In the genomic region with DNA sequence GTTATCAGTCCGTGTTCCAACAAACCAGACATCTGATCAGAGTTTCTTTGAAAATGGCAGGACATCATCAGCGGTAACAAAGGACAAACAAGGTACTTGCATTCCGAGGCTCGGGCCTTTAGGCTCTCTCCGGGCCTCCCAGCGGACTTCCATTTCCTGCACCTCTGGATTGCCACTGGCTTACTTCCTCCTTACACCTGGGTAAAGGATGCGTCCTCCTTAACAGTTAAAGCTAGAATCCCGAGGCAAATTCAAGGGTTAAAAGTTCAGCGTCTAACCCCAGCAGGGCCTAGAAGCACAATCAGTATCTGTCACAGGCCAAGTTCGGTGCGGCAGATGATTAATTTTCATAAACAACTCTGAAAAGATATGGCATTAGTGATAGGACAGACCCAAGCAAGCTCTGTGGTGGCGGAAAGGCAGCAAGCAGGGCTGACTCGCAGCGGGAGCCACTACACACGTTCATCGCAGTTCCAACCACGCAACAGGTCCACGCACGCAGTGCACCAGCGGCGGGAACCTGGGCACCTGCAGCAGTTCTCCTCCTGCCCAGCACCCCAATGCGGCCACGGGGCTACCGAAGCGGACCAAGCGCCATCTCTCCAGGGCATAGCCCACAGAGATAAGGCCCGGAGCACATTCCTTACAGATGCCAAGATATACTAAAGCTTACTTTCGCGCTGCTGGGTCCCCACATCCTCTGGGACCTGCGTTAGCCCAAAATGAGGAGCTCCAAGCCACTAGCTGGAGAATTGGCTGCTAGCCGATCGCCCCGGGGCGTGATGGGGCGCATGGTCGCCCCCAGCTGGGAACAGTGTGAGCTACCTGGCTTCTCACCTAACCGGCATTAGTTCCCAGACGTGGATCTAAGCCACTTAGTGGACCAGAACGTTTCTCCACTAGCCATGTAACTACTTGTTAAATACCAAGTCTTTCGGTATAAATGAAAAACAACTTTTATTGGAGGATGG, we compare ENCODE assay signal across 9 mouse cellular contexts. TPM values are rescaled to one million over a fixed set of nuclear protein-coding genes. Genes with fewer than 3 reads are reported as not detected.
DNase-seq lines count a peak whose midpoint lies in the region; ATAC-seq lines count a peak whose summit lies in the region.
"Had no signal": no experiment of that assay in that cellular context is flagged by ENCODE, and none has a peak within 500 bp of the region (broad histone marks: within the 10 kb centered on the region; RNA-seq: fewer than 3 reads in every experiment).

No protein-coding gene starts in this region.

- H3K9ac ChIP-seq in forebrain, embryonic 14.5 days (ENCODE audit: low read length) = peak overlapping the region; percentile 81
- peak overlapping the region; percentile 76 for H3K9ac ChIP-seq in hindbrain, embryonic 14.5 days
- peak overlapping the region; percentile 83 for H3K9ac ChIP-seq in limb, embryonic 13.5 days
- peak overlapping the region; percentile 71 for H3K9ac ChIP-seq in midbrain, embryonic 12.5 days (replicated peaks)

- peaks cover 16% of the 10 kb centered on the region for H3K4me1 ChIP-seq in forebrain, embryonic 14.5 days (ENCODE audit: control insufficient read depth, insufficient read depth, low read length)
- H3K4me1 ChIP-seq in hindbrain, embryonic 14.5 days (replicated peaks; ENCODE audit: control insufficient read depth, insufficient read depth, low read length) = peaks cover 15% of the 10 kb centered on the region
- H3K4me1 ChIP-seq in limb, embryonic 13.5 days = peaks cover 29% of the 10 kb centered on the region
- H3K4me1 ChIP-seq in midbrain, embryonic 12.5 days = peaks cover 25% of the 10 kb centered on the region

- H3K9me3 ChIP-seq in forebrain, embryonic 14.5 days (replicated peaks; ENCODE audit: control insufficient read depth, low read length) = no peaks in the 10 kb centered on the region
- no peaks in the 10 kb centered on the region for H3K9me3 ChIP-seq in hindbrain, embryonic 14.5 days (ENCODE audit: control insufficient read depth, low read length)
- no peaks in the 10 kb centered on the region for H3K9me3 ChIP-seq in limb, embryonic 13.5 days
- H3K9me3 ChIP-seq in midbrain, embryonic 12.5 days = no peaks in the 10 kb centered on the region

- WGBS in forebrain, embryonic 14.5 days = under 1% methylated on average over 40 of the region's 40 CpGs
- under 1% methylated on average over 40 of the region's 40 CpGs for WGBS in hindbrain, embryonic 14.5 days
- WGBS in limb, embryonic 13.5 days = 1% methylated on average over 40 of the region's 40 CpGs
- WGBS in midbrain, embryonic 12.5 days = 1% methylated on average over 40 of the region's 40 CpGs

- peak overlapping the region; percentile 77 for H3K4me3 ChIP-seq in forebrain, embryonic 14.5 days (ENCODE audit: low read depth, low read length)
- peak overlapping the region; percentile 90 for H3K4me3 ChIP-seq in hindbrain, embryonic 14.5 days (replicated peaks; ENCODE audit: low read length)
- H3K4me3 ChIP-seq in limb, embryonic 13.5 days = peak overlapping the region; percentile 74
- peak overlapping the region; percentile 81 for H3K4me3 ChIP-seq in midbrain, embryonic 12.5 days

- DNase-seq in adrenal gland, adult 18-20 months (ENCODE audit: low spot score in 2 of 2) = peak; percentile 35 to 42
- no peak for DNase-seq in adrenal gland, postnatal 4 days (ENCODE audit: low spot score in 2 of 2)
- peak; percentile 32 for DNase-seq in c-Kit-positive CD71-positive TER-119-negative erythroid progenitor cells, embryonic 14.5 days (ENCODE audit: low read depth)
- DNase-seq in forebrain, embryonic 14.5 days (ENCODE audit: low spot score) = peak; percentile 46
- DNase-seq in hindbrain, embryonic 14.5 days (ENCODE audit: low spot score) = no peak
- DNase-seq in spleen, postnatal 36 days (ENCODE audit: low spot score in 2 of 2) = peak; percentile 31 to 40

- ATAC-seq in forebrain, embryonic 14.5 days = peak; percentile 45
- peak; percentile 25 for ATAC-seq in hindbrain, embryonic 14.5 days (ENCODE audit: low FRiP score)
- peak; percentile 6 for ATAC-seq in limb, embryonic 13.5 days (ENCODE audit: low FRiP score, low read depth)
- ATAC-seq in midbrain, embryonic 12.5 days (ENCODE audit: low FRiP score, low read depth) = peak; percentile 20

- H3K36me3 ChIP-seq in forebrain, embryonic 14.5 days (ENCODE audit: control insufficient read depth, insufficient read depth, low read length) = no peaks in the 10 kb centered on the region
- H3K36me3 ChIP-seq in hindbrain, embryonic 14.5 days (replicated peaks; ENCODE audit: control insufficient read depth, insufficient read depth) = no peaks in the 10 kb centered on the region
- no peaks in the 10 kb centered on the region for H3K36me3 ChIP-seq in limb, embryonic 13.5 days
- H3K36me3 ChIP-seq in midbrain, embryonic 12.5 days = no peaks in the 10 kb centered on the region
- H3K36me3 ChIP-seq: G1E had no signal

- H3K27ac ChIP-seq in forebrain, embryonic 14.5 days (ENCODE audit: low read depth, low read length) = no peak overlapping the region
- no peak overlapping the region for H3K27ac ChIP-seq in hindbrain, embryonic 14.5 days
- no peak overlapping the region for H3K27ac ChIP-seq in limb, embryonic 13.5 days
- H3K27ac ChIP-seq in midbrain, embryonic 12.5 days (replicated peaks) = no peak overlapping the region

- H3K27me3 ChIP-seq in forebrain, embryonic 14.5 days (replicated peaks; ENCODE audit: control insufficient read depth, insufficient read depth, low read length) = no peaks in the 10 kb centered on the region
- H3K27me3 ChIP-seq in hindbrain, embryonic 14.5 days (ENCODE audit: control insufficient read depth, insufficient read depth, low read length) = no peaks in the 10 kb centered on the region
- no peaks in the 10 kb centered on the region for H3K27me3 ChIP-seq in limb, embryonic 13.5 days
- H3K27me3 ChIP-seq in midbrain, embryonic 12.5 days = peaks cover 36% of the 10 kb centered on the region

- H3K4me2 ChIP-seq in forebrain, embryonic 14.5 days (ENCODE audit: low read length) = peak overlapping the region; percentile 90
- peak overlapping the region; percentile 99 for H3K4me2 ChIP-seq in hindbrain, embryonic 14.5 days (replicated peaks)
- H3K4me2 ChIP-seq in limb, embryonic 13.5 days (replicated peaks) = peak overlapping the region; percentile 98
- peak overlapping the region; percentile 97 for H3K4me2 ChIP-seq in midbrain, embryonic 12.5 days (replicated peaks)

RNA-seq across cellular contexts. Expression of a gene that starts 1.0 kb away (rescaled TPM):
- 1 to 10 TPM; 7.5 to 7.9 TPM for total RNA-seq in adrenal gland, adult 18-20 months (2021)
- 10 to 100 TPM; 21.3 to 26.5 TPM for total RNA-seq in adrenal gland, postnatal 4 days (2021)
- polyA plus RNA-seq in forebrain, embryonic 14.5 days (2014; fragmentation: Nextera tagmentation; extraction: Ambion mirVana) = 8.2 and 10.6 TPM in 2 replicates
- 6.4 and 7.0 TPM in 2 replicates for polyA plus RNA-seq in hindbrain, embryonic 14.5 days (2014; fragmentation: Nextera tagmentation; extraction: Ambion mirVana)
- 11.0 and 12.2 TPM in 2 replicates for polyA plus RNA-seq in limb, embryonic 13.5 days (2015; fragmentation: Nextera tagmentation; extraction: Ambion mirVana)
- polyA plus RNA-seq in midbrain, embryonic 12.5 days (2016; fragmentation: Nextera tagmentation; extraction: Ambion mirVana) = 6.9 and 7.9 TPM in 2 replicates
- polyA plus RNA-seq: G1E had no signal

Comparison
In these comparisons a context has a peak if more than half of its experiments do, and no peak if none do; other contexts are left out.
1. DNase-seq: peak in adrenal gland, adult 18-20 months (2 of 2), c-Kit-positive CD71-positive TER-119-negative erythroid progenitor cells, embryonic 14.5 days (single experiment), forebrain, embryonic 14.5 days (single experiment) and spleen, postnatal 36 days (2 of 2); none in adrenal gland, postnatal 4 days (0 of 2) and hindbrain, embryonic 14.5 days (single experiment).
2. Peak in every context shown above with its lines, with median percentiles within 50 percentile points of each other: ATAC-seq, H3K4me2 ChIP-seq, H3K4me3 ChIP-seq and H3K9ac ChIP-seq.